Mouse (Mus musculus) spleen, postnatal 10 days (tissue): ENCODE measurements around the gene Raph1.
A peak's percentile ranks its signal among the peaks of the same experiment; 100 is the strongest.

Experiments
- DNase-seq, 2 experiments: peaks; one replicate each; pipeline ENCODE4 v3.0.0; 2021 to 2022; ENCODE audit warnings: low spot score in 2 of 2

Gene Raph1

GRCm38 (mm10) chr1:60566631-60567311 is at the start of gene Raph1:
Raph1 (minus strand) TSS chr1:60567104.
- DNase-seq = peak; percentile 10 to 55

GRCm38 (mm10) chr1:60615703-60616102 is 48.8 kb upstream of the Raph1 start:
- DNase-seq = no peak

GRCm38 (mm10) chr1:60614902-60615301 is 48.0 kb upstream of the Raph1 start:
- no peak for DNase-seq

- DNase-seq = no peak
These were observed 45.1 kb upstream of the Raph1 start for GRCm38 (mm10) chr1:60611968-60612367.

GRCm38 (mm10) chr1:60610631-60611030 is 43.7 kb upstream of the Raph1 start:
- DNase-seq = no peak

GRCm38 (mm10) chr1:60609011-60609775 is 42.3 kb upstream of the Raph1 start:
- DNase-seq = no peak

- no peak for DNase-seq
These were observed 37.6 kb upstream of the Raph1 start for GRCm38 (mm10) chr1:60604481-60605021.

GRCm38 (mm10) chr1:60600682-60601081 is 33.8 kb upstream of the Raph1 start:
- no peak for DNase-seq

- DNase-seq = no peak
These were observed 33.0 kb upstream of the Raph1 start for GRCm38 (mm10) chr1:60599926-60600325.

GRCm38 (mm10) chr1:60599013-60599701 is 32.3 kb upstream of the Raph1 start:
- no peak for DNase-seq

GRCm38 (mm10) chr1:60596386-60597320 is 29.7 kb upstream of the Raph1 start:
- DNase-seq = no peak

- DNase-seq = no peak
These were observed 26.2 kb upstream of the Raph1 start for GRCm38 (mm10) chr1:60593101-60593500.

GRCm38 (mm10) chr1:60588887-60589629 is 22.2 kb upstream of the Raph1 start:
- DNase-seq = no peak

GRCm38 (mm10) chr1:60580990-60581389 is 14.1 kb upstream of the Raph1 start:
- DNase-seq = no peak

GRCm38 (mm10) chr1:60579886-60580285 is 13.0 kb upstream of the Raph1 start:
- no peak for DNase-seq

GRCm38 (mm10) chr1:60572699-60573098 is 5.8 kb upstream of the Raph1 start:
- DNase-seq = no peak

GRCm38 (mm10) chr1:60569741-60570140 is 2.8 kb upstream of the Raph1 start:
- no peak for DNase-seq

GRCm38 (mm10) chr1:60569210-60569609 is 2.3 kb upstream of the Raph1 start:
- DNase-seq = no peak

- DNase-seq = no peak
These were observed 417 bp upstream of the Raph1 start for GRCm38 (mm10) chr1:60567321-60567720.

GRCm38 (mm10) chr1:60565931-60566630 is 823 bp downstream of the Raph1 start:
- DNase-seq = peak in 1 of 2 experiments; percentile 20
